8 mouse cellular contexts compared by ENCODE assay signal in genomic region chr7:126376903-126377277, GRCm38 (mm10). TPM values are rescaled to one million over a fixed set of nuclear protein-coding genes. Genes with fewer than 3 reads are reported as not detected.
DNase-seq lines count a peak whose midpoint lies in the region; ATAC-seq lines count a peak whose summit lies in the region.

No protein-coding gene starts in this region.

- H3K9ac ChIP-seq in liver, embryonic 15.5 days = peak overlapping the region; percentile 63

- H3K4me1 ChIP-seq in liver, embryonic 15.5 days (replicated peaks) = peaks cover 37% of the 10 kb centered on the region

- H3K9me3 ChIP-seq in liver, embryonic 15.5 days (replicated peaks) = no peaks in the 10 kb centered on the region

- peaks cover 20% of the 10 kb centered on the region for H3K36me3 ChIP-seq in liver, embryonic 15.5 days (replicated peaks)

- peak overlapping the region; percentile 87 for H3K4me2 ChIP-seq in liver, embryonic 15.5 days

- 1% methylated on average over 27 of the region's 27 CpGs for WGBS in liver, embryonic 15.5 days (ENCODE audit: insufficient replicate concordance)

- H3K27ac ChIP-seq in liver, embryonic 15.5 days (replicated peaks) = peak overlapping the region; percentile 43

- H3K27me3 ChIP-seq in liver, embryonic 15.5 days = no peaks in the 10 kb centered on the region

- no peak for DNase-seq in cerebellum, adult 9-11 months
- peak; percentile 20 for DNase-seq in retina, embryonic 14.5 days (ENCODE audit: low spot score)
- DNase-seq in retina, postnatal 1 day = no peak
- peak; percentile 31 for DNase-seq in heart, postnatal 4 days
- DNase-seq in testis, postnatal 10 days (ENCODE audit: low spot score) = peak; percentile 62
- no peak for DNase-seq in thymus, postnatal 14 days

- H3K4me3 ChIP-seq in liver, embryonic 15.5 days (replicated peaks) = peak overlapping the region; percentile 74

- ATAC-seq in cerebellum, adult (ENCODE audit: insufficient number of reproducible peaks, low FRiP score, low TSS enrichment) = peak; percentile 34; the same call in 1 of the 2 replicates
- peak; percentile 52 for ATAC-seq in liver, embryonic 15.5 days (ENCODE audit: insufficient read depth)

RNA-seq across cellular contexts. Expression of gene Spns1, which starts 0.4 kb away (rescaled TPM):
- total RNA-seq in heart, postnatal 4 days (2021) = 10 to 100 TPM; 36.8 to 37.3 TPM
- 17.7 and 20.6 TPM in 2 replicates for polyA plus RNA-seq in liver, embryonic 15.5 days (2015; fragmentation: Nextera tagmentation; extraction: Ambion mirVana)

RNA-seq across cellular contexts. Expression of gene Lat, which starts 7.5 kb away (rescaled TPM):
- total RNA-seq in heart, postnatal 4 days (2021) = 1 to 10 TPM; 1.1 to 1.4 TPM
- polyA plus RNA-seq in liver, embryonic 15.5 days (2015; fragmentation: Nextera tagmentation; extraction: Ambion mirVana) = 5.7 and 7.0 TPM in 2 replicates

RNA-seq across cellular contexts. Expression of gene Nfatc2ip, which starts 19.6 kb away (rescaled TPM):
- total RNA-seq in heart, postnatal 4 days (2021) = 10 to 100 TPM in 1 of 2 experiments, 1 to 10 TPM in 1; 7.5 to 10.1 TPM
- polyA plus RNA-seq in liver, embryonic 15.5 days (2015; fragmentation: Nextera tagmentation; extraction: Ambion mirVana) = 2.0 and 2.9 TPM in 2 replicates

RNA-seq across cellular contexts. Expression of gene Cd19, which starts 37.8 kb away (rescaled TPM):
- total RNA-seq in heart, postnatal 4 days (2021) = under 1 TPM; 0.45 to 0.72 TPM
- 2.3 and 3.1 TPM in 2 replicates for polyA plus RNA-seq in liver, embryonic 15.5 days (2015; fragmentation: Nextera tagmentation; extraction: Ambion mirVana)

RNA-seq across cellular contexts. Expression of gene Rabep2, which starts 51.7 kb away (rescaled TPM):
- 10 to 100 TPM; 11.8 to 15.0 TPM for total RNA-seq in heart, postnatal 4 days (2021)
- 6.3 TPM in 2 replicates for polyA plus RNA-seq in liver, embryonic 15.5 days (2015; fragmentation: Nextera tagmentation; extraction: Ambion mirVana)

Comparison
In these comparisons a context has a peak if more than half of its experiments do, and no peak if none do; other contexts are left out.
1. DNase-seq: peak in retina, embryonic 14.5 days (single experiment), heart, postnatal 4 days (single experiment) and testis, postnatal 10 days (single experiment); none in cerebellum, adult 9-11 months (single experiment), retina, postnatal 1 day (single experiment) and thymus, postnatal 14 days (single experiment).